ENCODE assay signal across 16 mouse cellular contexts in genomic region chr1:150384138-150384537, GRCm38 (mm10).
"Had no signal": no experiment of that assay in that cellular context is flagged by ENCODE, and none has a peak within 500 bp of the region (broad histone marks: within the 10 kb centered on the region; RNA-seq: fewer than 3 reads in every experiment).

No protein-coding gene starts in this region.

- ATAC-seq: forebrain, postnatal 0 days; hindbrain, embryonic 16.5 days; inflammation-experienced regulatory T-cells, adult 6 months; intestine, embryonic 15.5 days; intestine, postnatal 0 days; liver, embryonic 12.5 days had no signal

- DNase-seq: forebrain, postnatal 0 days; gastrocnemius, postnatal 14 days; gastrocnemius, postnatal 36 days; heart, adult 11 months; heart, adult 2 months; heart, postnatal 4 days; kidney, adult 2 months; kidney, adult 9 months; kidney, postnatal 14 days; kidney, postnatal 36 days; left cerebral cortex, postnatal 4 days had no signal
